7 mouse cellular contexts compared by ENCODE assay signal in the genomic region with DNA sequence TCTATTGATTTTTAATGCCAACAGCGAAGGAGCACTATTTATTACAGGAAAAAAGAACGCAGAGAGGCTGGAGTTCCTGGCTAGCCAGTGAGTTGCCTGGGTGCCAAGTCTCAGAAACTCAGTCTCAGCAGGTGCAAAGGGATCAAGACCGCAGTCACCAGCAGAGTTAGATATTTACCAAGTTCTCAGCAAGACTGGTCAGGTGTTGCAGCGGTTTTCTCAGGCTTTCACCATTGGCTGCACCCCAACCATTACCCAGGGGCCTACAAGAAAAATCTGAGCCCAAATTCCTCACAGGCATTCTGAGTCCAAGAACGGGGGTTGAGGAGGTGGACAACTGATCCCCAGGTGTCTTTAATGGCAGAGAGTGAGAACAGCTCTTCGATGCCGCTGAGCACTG. TPM values are rescaled to one million over a fixed set of nuclear protein-coding genes. Genes with fewer than 3 reads are reported as not detected.
DNase-seq lines count a peak whose midpoint lies in the region; ATAC-seq and TF ChIP-seq lines count a peak whose summit lies in the region.

No protein-coding gene starts in this region.

- peaks cover 6% of the 10 kb centered on the region for H3K9me3 ChIP-seq in CH12.LX (replicated peaks; ENCODE audit: low read length)
- no peaks in the 10 kb centered on the region for H3K9me3 ChIP-seq in E14TG2a.4 (ENCODE audit: low read length)
- H3K9me3 ChIP-seq in forebrain, embryonic 12.5 days = no peaks in the 10 kb centered on the region

- H3K27me3 ChIP-seq in CH12.LX (replicated peaks) (no peaks in the 10 kb centered on the region), E14TG2a.4 (ENCODE audit: insufficient read depth, low read length) (peaks cover 37% of the 10 kb centered on the region)
- peaks cover 27% of the 10 kb centered on the region for H3K27me3 ChIP-seq in forebrain, embryonic 12.5 days

- H3K27ac ChIP-seq in CH12.LX (ENCODE audit: insufficient read depth, low read depth) = no peak overlapping the region
- no peak overlapping the region for H3K27ac ChIP-seq in forebrain, embryonic 12.5 days

- H3K4me3 ChIP-seq in CH12.LX (replicated peaks in 1 of 3; ENCODE audit: low read depth in 2 of 3, low read length in 2 of 3, poor library complexity in 1 of 3) (peak overlapping the region in 1 of 3 experiments; percentile 63), E14TG2a.4 (replicated peaks; ENCODE audit: low read length) (peak overlapping the region; percentile 87)
- H3K4me3 ChIP-seq in forebrain, embryonic 12.5 days (replicated peaks) = peak overlapping the region; percentile 45

- H3K79me2 ChIP-seq in CH12.LX (replicated peaks; ENCODE audit: control insufficient read depth, extremely low read depth, insufficient read depth, poor library complexity, severe bottlenecking) = no peaks in the 10 kb centered on the region

- ATAC-seq in forebrain, embryonic 12.5 days (ENCODE audit: low FRiP score) = no peak

- no peak for DNase-seq in CH12.LX (ENCODE audit: extremely low read depth)
- DNase-seq in kidney, adult 9 months = peak; percentile 80
- peak; percentile 15 for DNase-seq in lung, postnatal 10 days
- no peak for DNase-seq in ovary, adult 18-20 months (ENCODE audit: low spot score)
- DNase-seq in thymus, postnatal 4 days = no peak

- no peak for TF ChIP-seq CTCF in CH12.LX (conservative IDR thresholded peaks at IDR 0.05 in 1 of 2, IDR thresholded peaks at IDR 0.05 in 1 of 2; ENCODE audit: low read depth in 2 of 2, low read length in 2 of 2)
- no peak for TF ChIP-seq CTCF in E14TG2a.4 (conservative IDR thresholded peaks at IDR 0.05; ENCODE audit: low read length)

- TF ChIP-seq POLR2A in CH12.LX (IDR thresholded peaks at IDR 0.05; ENCODE audit: low read depth, low read length) = no peak

- TF ChIP-seq RAD21 in CH12.LX (IDR thresholded peaks at IDR 0.05; ENCODE audit: low read depth, low read length) = no peak

- H3K9ac ChIP-seq in CH12.LX (ENCODE audit: insufficient read depth, low read depth) = 0 out of 2 replicates have a peak overlapping the region, but pooled peaks have one; percentile 2
- H3K9ac ChIP-seq in forebrain, embryonic 12.5 days = peak overlapping the region; percentile 47; the same call in 1 of the 2 replicates

- peak overlapping the region; percentile 48 for H3K4me2 ChIP-seq in CH12.LX (ENCODE audit: insufficient read depth, low read depth, poor library complexity, severe bottlenecking)
- H3K4me2 ChIP-seq in forebrain, embryonic 12.5 days = peak overlapping the region; percentile 83

- H3K36me3 ChIP-seq in CH12.LX (replicated peaks in 1 of 2; ENCODE audit: control insufficient read depth in 1 of 2, insufficient read depth in 1 of 2, low read length in 1 of 2) (peaks cover 0 to 12% of the 10 kb centered on the region in 2 experiments), E14TG2a.4 (ENCODE audit: insufficient read depth, low read length) (no peaks in the 10 kb centered on the region)
- H3K36me3 ChIP-seq in forebrain, embryonic 12.5 days (replicated peaks) = no peaks in the 10 kb centered on the region

- in situ Hi-C loops in CH12.LX (cut with MboI; ENCODE audit: low pct_ligation_motif_present, low pct_unique_long_range_greater_than_20kb, low sequenced_read_pairs) = no loop called here

- WGBS in forebrain, embryonic 12.5 days = 19% methylated on average over 7 of the region's 7 CpGs

- dilution Hi-C loops in CH12.LX (cut with MboI; ENCODE audit: extremely low pct_ligation_motif_present, extremely low pct_unique_long_range_greater_than_20kb, low sequenced_read_pairs) = no loop called here

- H3K4me1 ChIP-seq in CH12.LX (ENCODE audit: control insufficient read depth in 1 of 2, insufficient read depth in 2 of 2) = peaks cover 0 to 12% of the 10 kb centered on the region in 2 experiments; a peak in 1 of 4 replicates
- H3K4me1 ChIP-seq in E14TG2a.4 (replicated peaks; ENCODE audit: low read depth, low read length) = peaks cover 14% of the 10 kb centered on the region
- H3K4me1 ChIP-seq in forebrain, embryonic 12.5 days = peaks cover 11% of the 10 kb centered on the region

- TF ChIP-seq EP300 in CH12.LX (IDR thresholded peaks at IDR 0.05; ENCODE audit: low read length) = no peak

TF ChIP-seq in CH12.LX, 34 proteins besides CTCF, POLR2A, EP300 and RAD21:
- TF ChIP-seq TBP (conservative IDR thresholded peaks at IDR 0.05; ENCODE audit: low read depth, low read length) (no peak), MEF2A (IDR thresholded peaks at IDR 0.05; ENCODE audit: borderline replicate concordance, low read depth, low read length) (no peak), PAX5 (IDR thresholded peaks at IDR 0.05; ENCODE audit: low read length) (no peak), NELFE (IDR thresholded peaks at IDR 0.05; ENCODE audit: low read depth, low read length) (no peak), MXI1 (IDR thresholded peaks at IDR 0.05; ENCODE audit: low read depth, low read length) (no peak), JUN (IDR thresholded peaks at IDR 0.05; ENCODE audit: insufficient read depth, low read depth, low read length) (no peak), GABPA (IDR thresholded peaks at IDR 0.05; ENCODE audit: insufficient replicate concordance, low read depth, low read length) (no peak), ELF1 (IDR thresholded peaks at IDR 0.05; ENCODE audit: low read depth, low read length) (no peak), CHD2 (IDR thresholded peaks at IDR 0.05; ENCODE audit: low read length) (no peak), E2F4 (IDR thresholded peaks at IDR 0.05; ENCODE audit: insufficient replicate concordance, low read depth, low read length) (no peak), SMC3 (IDR thresholded peaks at IDR 0.05; ENCODE audit: low read depth, low read length) (no peak), MAZ (IDR thresholded peaks at IDR 0.05; ENCODE audit: low read depth, low read length) (no peak), POLR2AphosphoS2 (IDR thresholded peaks at IDR 0.05; ENCODE audit: low read depth, low read length) (no peak), MAX (IDR thresholded peaks at IDR 0.05; ENCODE audit: low read length) (no peak), ZMIZ1 (IDR thresholded peaks at IDR 0.05; ENCODE audit: low read depth, low read length) (no peak), ZC3H11A (IDR thresholded peaks at IDR 0.05; ENCODE audit: low read depth, low read length) (no peak), UBTF (IDR thresholded peaks at IDR 0.05; ENCODE audit: low read depth, low read length) (no peak), ETS1 (conservative IDR thresholded peaks at IDR 0.05; ENCODE audit: low read depth, low read length) (no peak)

RNA-seq across cellular contexts. Expression of a gene that starts 0.7 kb away (rescaled TPM):
- 0.34 and 0.89 TPM in 2 replicates for total RNA-seq in CH12.LX (2012; rRNA removed)
- total RNA-seq in CH12.LX (2014; rRNA removed) = 0.07 TPM in 1 of 2 replicates, not detected in the other
- polyA plus RNA-seq in CH12.LX (2012; ENCODE audit: insufficient read length, low read depth) = 0.10 and 0.53 TPM in 2 replicates
- polyA plus RNA-seq in forebrain, embryonic 12.5 days (2016; fragmentation: Nextera tagmentation; extraction: Ambion mirVana) = 1.7 and 2.2 TPM in 2 replicates

RNA-seq across cellular contexts. Expression of a gene that starts 37.0 kb away (rescaled TPM):
- total RNA-seq in CH12.LX (2012; rRNA removed) (not detected in 2 replicates), CH12.LX (2014; rRNA removed) (not detected in 2 replicates)
- polyA plus RNA-seq in CH12.LX (2012; ENCODE audit: insufficient read length, low read depth) = not detected in 2 replicates
- 0.19 and 0.43 TPM in 2 replicates for polyA plus RNA-seq in forebrain, embryonic 12.5 days (2016; fragmentation: Nextera tagmentation; extraction: Ambion mirVana)

RNA-seq across cellular contexts. Expression of a gene that starts 38.6 kb away (rescaled TPM):
- total RNA-seq in CH12.LX (2012; rRNA removed) = 0.46 and 0.93 TPM in 2 replicates
- total RNA-seq in CH12.LX (2014; rRNA removed) = 0.68 and 0.92 TPM in 2 replicates
- 0.23 and 0.91 TPM in 2 replicates for polyA plus RNA-seq in CH12.LX (2012; ENCODE audit: insufficient read length, low read depth)
- polyA plus RNA-seq in forebrain, embryonic 12.5 days (2016; fragmentation: Nextera tagmentation; extraction: Ambion mirVana) = 20.4 and 22.5 TPM in 2 replicates

Comparison
In these comparisons a context has a peak if more than half of its experiments do, and no peak if none do; other contexts are left out.
1. DNase-seq: peak in kidney, adult 9 months (single experiment) and lung, postnatal 10 days (single experiment); none in CH12.LX (single experiment), ovary, adult 18-20 months (single experiment) and thymus, postnatal 4 days (single experiment).
2. RNA of a gene that starts 38.6 kb away (polyA plus RNA-seq): 20.4 to 22.5 TPM in forebrain, embryonic 12.5 days; 0.23 to 0.91 TPM in CH12.LX; every median in the first group is over 10 times any median in the second.